Mouse (Mus musculus): ENCODE measurements around the gene Rbfox1. TPM values are rescaled to one million over a fixed set of nuclear protein-coding genes. Genes with fewer than 3 reads are reported as not detected.

Rbfox1 gene
- polyA plus RNA-seq, 1 experiment from 2014 or later = 0.32 TPM

DNA sequence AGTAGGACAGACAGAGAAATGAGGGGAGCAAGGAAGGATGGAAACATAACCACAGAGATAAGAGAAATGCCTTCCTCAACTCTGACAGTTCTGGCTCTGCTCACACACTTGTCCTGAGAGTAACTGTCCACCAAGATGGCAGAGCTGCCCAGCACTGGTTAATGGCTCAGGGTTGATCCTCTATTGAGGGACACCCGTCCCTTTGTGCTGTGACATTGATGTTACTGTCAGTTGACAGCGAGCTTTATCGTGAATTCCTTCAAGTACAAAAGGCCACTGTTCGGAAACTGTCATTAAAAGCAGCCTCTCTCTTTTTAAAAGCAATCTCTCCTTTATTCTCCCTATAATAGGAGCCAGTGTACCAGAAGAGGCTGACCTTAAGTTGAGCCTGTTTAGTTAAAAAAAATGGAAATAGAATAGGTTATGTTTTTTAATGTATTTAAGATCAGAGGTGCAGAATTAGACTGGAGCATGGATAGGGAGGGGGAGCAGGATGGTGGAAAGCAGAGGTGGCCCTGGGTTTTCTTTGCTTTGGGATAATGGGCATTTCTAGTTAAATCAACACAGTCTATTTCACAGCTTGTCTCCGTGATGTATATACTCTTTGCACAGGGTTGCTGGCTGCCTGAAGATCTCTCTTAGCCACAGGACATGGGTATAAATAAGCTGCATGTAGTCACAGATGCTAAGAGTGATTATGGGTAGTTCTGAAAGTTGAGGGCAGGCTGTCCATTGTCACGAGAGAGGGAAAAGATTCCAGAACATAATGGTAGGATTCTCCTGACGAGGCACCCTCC is 212.3 kb downstream of the Rbfox1 start:
- Histone ChIP-seq H3K4me3 (replicated peaks) (no peak overlapping the region), H3K27ac (replicated peaks) (peak overlapping the region; percentile 97), H3K4me2 (no peak overlapping the region; the same call in 1 of the 2 replicates), H3K27me3 (no peaks in the 10 kb centered on the region), H3K9me3 (replicated peaks) (no peaks in the 10 kb centered on the region), H3K36me3 (replicated peaks) (no peaks in the 10 kb centered on the region), H3K4me1 (replicated peaks) (peaks cover 69% of the 10 kb centered on the region), H3K9ac (no peak overlapping the region)
- no peak for ATAC-seq (ENCODE audit: insufficient read depth)
- 61% methylated on average over 7 of the region's 7 CpGs for WGBS (ENCODE audit: insufficient replicate concordance)

DNA sequence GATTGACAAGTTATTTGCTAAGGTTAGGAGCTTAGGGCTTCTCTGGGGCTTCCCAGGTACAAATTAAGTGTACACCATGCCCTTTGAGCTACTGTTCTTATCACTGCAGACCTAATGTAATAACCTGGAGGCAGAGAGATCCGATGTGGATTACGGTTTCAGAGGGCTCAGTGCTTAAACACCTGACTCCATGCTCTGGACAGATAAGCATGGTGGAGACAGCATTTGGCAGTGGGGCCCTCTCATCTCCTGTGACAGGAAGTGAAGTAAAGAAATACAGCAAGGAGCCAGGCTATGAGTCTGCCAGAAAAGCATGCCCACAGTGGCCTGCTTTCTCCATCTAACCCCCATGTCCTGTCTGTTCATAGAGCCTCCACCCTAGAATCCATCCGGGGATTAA is 213.0 kb downstream of the Rbfox1 start:
- Histone ChIP-seq H3K9me3 (replicated peaks) (no peaks in the 10 kb centered on the region), H3K36me3 (replicated peaks) (no peaks in the 10 kb centered on the region), H3K9ac (0 out of 2 replicates have a peak overlapping the region, but pooled peaks have one; percentile 22), H3K27ac (replicated peaks) (peak overlapping the region; percentile 97), H3K4me2 (peak overlapping the region; percentile 34), H3K4me1 (replicated peaks) (peaks cover 66% of the 10 kb centered on the region), H3K27me3 (no peaks in the 10 kb centered on the region), H3K4me3 (replicated peaks) (no peak overlapping the region)
- 52% methylated on average over 3 of the region's 3 CpGs for WGBS (ENCODE audit: insufficient replicate concordance)
- ATAC-seq (ENCODE audit: insufficient read depth) = peak; percentile 19; the same call in 1 of the 2 replicates

DNA sequence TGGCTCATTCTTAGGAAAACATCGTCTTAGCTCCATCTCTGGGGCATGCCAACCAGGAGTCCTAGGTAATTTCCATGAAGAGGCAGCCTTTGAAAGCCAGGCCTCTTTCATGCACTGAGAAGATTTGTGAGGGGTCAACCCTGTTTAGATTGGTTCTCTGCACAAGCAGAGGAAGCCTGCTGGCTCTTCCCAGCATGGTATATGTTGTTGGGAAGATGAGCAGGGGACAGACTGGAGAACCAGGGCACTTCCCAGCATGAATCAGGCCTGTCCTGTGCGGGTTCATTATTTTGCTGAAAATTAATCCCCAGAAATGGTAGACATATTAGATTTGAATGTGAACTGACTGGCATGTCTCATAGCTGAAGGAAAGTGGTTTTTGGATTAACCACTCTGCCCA is 214.4 kb downstream of the Rbfox1 start:
- Histone ChIP-seq H3K27me3 (no peaks in the 10 kb centered on the region), H3K9me3 (replicated peaks) (no peaks in the 10 kb centered on the region), H3K27ac (replicated peaks) (no peak overlapping the region), H3K4me2 (no peak overlapping the region), H3K9ac (no peak overlapping the region), H3K4me1 (replicated peaks) (peaks cover 55% of the 10 kb centered on the region), H3K4me3 (replicated peaks) (no peak overlapping the region), H3K36me3 (replicated peaks) (no peaks in the 10 kb centered on the region)
- no peak for ATAC-seq (ENCODE audit: insufficient read depth)
- 78% methylated on average over 2 of the region's 2 CpGs for WGBS (ENCODE audit: insufficient replicate concordance)

DNA sequence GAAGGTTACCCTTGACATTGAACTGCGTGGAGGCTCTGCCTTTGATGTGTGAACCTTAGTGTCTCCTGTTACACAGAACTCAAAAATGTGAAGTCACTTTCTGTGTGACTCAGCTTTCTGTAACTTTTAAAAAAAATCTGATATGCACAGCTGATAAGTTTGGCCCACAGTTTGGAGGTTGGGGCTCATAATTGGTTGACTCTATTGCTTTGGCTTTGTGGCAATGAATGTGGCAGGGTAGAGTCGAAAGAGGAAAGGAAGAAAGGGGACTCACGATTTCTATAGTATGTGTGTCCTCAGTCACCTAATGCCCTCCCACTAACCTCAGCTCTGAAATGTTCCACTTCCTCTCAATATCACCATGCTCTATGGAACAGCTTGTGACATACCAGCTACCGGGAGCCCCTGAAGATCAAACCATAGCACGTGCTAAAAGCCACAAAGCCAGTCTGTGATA is 215.3 kb downstream of the Rbfox1 start:
- no peak overlapping the region for H3K27ac ChIP-seq (replicated peaks)
- ATAC-seq (ENCODE audit: insufficient read depth) = no peak
- H3K4me3 ChIP-seq (replicated peaks) = no peak overlapping the region
- WGBS (ENCODE audit: insufficient replicate concordance) = 43% methylated on average over 5 of the region's 5 CpGs
- no peaks in the 10 kb centered on the region for H3K27me3 ChIP-seq
- H3K9ac ChIP-seq = no peak overlapping the region
- no peaks in the 10 kb centered on the region for H3K9me3 ChIP-seq (replicated peaks)
- H3K4me1 ChIP-seq (replicated peaks) = peaks cover 47% of the 10 kb centered on the region
- H3K36me3 ChIP-seq (replicated peaks) = no peaks in the 10 kb centered on the region
- H3K4me2 ChIP-seq = no peak overlapping the region

DNA sequence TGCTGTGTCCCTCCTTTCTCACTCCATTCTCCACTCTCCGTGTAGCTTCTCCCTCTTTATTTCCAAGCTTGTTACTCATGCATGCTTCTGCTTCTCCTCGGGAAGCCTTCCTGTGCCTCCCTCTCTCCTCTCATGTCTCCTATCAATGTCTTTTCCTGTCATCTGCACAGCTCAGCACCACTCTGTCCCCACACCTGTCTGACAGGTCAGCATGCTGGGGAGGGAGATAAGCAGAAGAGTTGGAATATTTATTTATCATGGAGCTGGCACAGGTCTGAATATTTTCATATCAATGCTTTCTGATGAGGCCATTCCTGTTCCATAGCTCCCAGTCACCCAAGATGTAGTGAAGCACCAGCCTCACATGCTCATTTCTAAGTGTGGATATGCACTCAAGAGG is 218.6 kb downstream of the Rbfox1 start:
- Histone ChIP-seq H3K27me3 (no peaks in the 10 kb centered on the region; the same call in 1 of the 2 replicates), H3K4me3 (replicated peaks) (no peak overlapping the region), H3K9me3 (replicated peaks) (no peaks in the 10 kb centered on the region), H3K27ac (replicated peaks) (no peak overlapping the region), H3K4me2 (no peak overlapping the region), H3K36me3 (replicated peaks) (no peaks in the 10 kb centered on the region), H3K4me1 (replicated peaks) (peaks cover 16% of the 10 kb centered on the region), H3K9ac (no peak overlapping the region)
- WGBS (ENCODE audit: insufficient replicate concordance) = 44% methylated on average over 2 of the region's 2 CpGs
- ATAC-seq (ENCODE audit: insufficient read depth) = peak; percentile 48; the same call in 1 of the 2 replicates

DNA sequence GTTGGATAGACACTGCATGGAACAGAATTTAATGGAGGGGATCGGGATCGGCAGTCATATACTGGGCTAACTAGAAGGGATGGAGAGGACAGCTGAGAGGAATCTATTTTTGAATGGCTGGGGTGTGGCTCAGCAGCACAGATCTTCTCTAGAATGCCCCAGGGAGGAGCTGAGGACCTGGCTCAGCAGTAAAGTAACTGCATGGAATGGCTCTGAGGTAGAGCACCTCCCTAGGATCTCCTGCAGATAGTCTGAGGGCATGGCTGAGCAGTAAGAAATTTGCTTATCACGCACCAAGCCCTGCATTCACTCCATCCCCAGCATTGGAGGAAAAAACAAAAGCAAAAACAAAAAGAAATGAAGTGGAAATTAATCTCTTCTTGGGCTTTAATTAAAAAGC is 225.0 kb downstream of the Rbfox1 start:
- Histone ChIP-seq H3K9me3 (replicated peaks) (no peaks in the 10 kb centered on the region), H3K27ac (replicated peaks) (no peak overlapping the region), H3K36me3 (replicated peaks) (no peaks in the 10 kb centered on the region), H3K4me2 (no peak overlapping the region), H3K27me3 (no peaks in the 10 kb centered on the region; the same call in 1 of the 2 replicates), H3K4me3 (replicated peaks) (no peak overlapping the region), H3K9ac (no peak overlapping the region), H3K4me1 (replicated peaks) (0 out of 2 replicates have a peak, but pooled peaks cover 4% of the 10 kb centered on the region)
- WGBS (ENCODE audit: insufficient replicate concordance) = 80% methylated on average over 3 of the region's 3 CpGs
- ATAC-seq (ENCODE audit: insufficient read depth) = peak; percentile 46

DNA sequence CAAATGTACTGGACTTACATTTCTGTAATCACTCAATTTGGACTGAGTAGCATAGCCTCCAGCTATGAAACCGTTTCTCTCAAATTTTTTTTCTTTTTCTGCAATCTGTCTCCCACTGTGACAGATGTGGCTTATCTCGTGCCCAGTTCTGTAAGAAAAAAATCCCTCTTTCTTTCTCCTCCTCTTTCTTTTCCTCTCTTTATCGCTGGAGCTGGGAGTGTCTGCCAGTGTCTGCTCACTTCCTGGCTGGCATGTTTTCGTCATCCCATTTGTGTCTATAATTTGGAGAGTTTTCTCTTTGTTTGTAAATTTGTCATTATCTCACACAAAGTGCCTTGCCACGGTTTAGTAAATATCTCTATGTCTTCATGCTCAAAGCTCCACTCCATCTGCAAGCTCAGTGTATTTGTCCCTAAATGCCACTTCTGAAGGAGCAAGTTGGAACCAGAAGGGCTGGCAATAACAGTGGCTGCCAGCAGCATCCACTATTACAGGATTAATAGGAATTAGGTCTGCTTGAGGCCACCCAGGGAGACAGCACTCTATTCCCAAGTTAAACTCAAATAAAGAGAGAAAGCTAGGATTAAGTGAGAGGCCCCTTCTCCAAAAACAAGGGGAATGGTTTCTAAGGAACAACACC is 228.8 kb downstream of the Rbfox1 start:
- WGBS (ENCODE audit: insufficient replicate concordance) = 12% methylated on average over 5 of the region's 5 CpGs
- Histone ChIP-seq H3K9me3 (replicated peaks) (no peaks in the 10 kb centered on the region), H3K4me1 (replicated peaks) (0 out of 2 replicates have a peak, but pooled peaks cover 9% of the 10 kb centered on the region), H3K27ac (replicated peaks) (no peak overlapping the region), H3K4me2 (no peak overlapping the region), H3K9ac (no peak overlapping the region), H3K36me3 (replicated peaks) (no peaks in the 10 kb centered on the region), H3K4me3 (replicated peaks) (no peak overlapping the region), H3K27me3 (no peaks in the 10 kb centered on the region)
- ATAC-seq (ENCODE audit: insufficient read depth) = no peak

DNA sequence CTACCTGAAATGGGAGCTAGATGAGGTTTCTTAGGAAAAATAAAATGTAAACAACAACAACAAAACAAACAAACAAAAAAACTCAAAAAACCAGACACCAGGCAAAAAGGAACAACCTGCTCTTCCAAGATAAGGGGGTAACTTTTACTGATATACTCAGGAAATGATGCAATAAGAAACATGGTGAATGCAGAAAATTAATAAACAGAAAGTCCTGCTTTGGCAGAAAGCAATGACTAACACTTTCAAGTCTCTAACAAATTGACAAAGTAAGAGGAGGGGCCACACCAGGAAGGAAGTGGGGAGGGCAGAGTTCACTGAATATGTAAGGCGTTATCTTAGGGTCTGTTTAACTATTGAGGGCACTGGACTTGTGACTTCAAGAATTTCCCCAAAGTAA is 234.3 kb downstream of the Rbfox1 start:
- WGBS (ENCODE audit: insufficient replicate concordance) = 7% methylated on average over 1 of the region's 1 CpGs
- H3K27me3 ChIP-seq = no peaks in the 10 kb centered on the region
- H3K36me3 ChIP-seq (replicated peaks) = no peaks in the 10 kb centered on the region
- ATAC-seq (ENCODE audit: insufficient read depth) = peak; percentile 52
- no peak overlapping the region for H3K4me3 ChIP-seq (replicated peaks)
- H3K4me2 ChIP-seq = no peak overlapping the region
- peaks cover 13% of the 10 kb centered on the region for H3K4me1 ChIP-seq (replicated peaks)
- no peaks in the 10 kb centered on the region for H3K9me3 ChIP-seq (replicated peaks)
- H3K27ac ChIP-seq (replicated peaks) = 0 out of 2 replicates have a peak overlapping the region, but pooled peaks have one; percentile 29
- H3K9ac ChIP-seq = no peak overlapping the region

DNA sequence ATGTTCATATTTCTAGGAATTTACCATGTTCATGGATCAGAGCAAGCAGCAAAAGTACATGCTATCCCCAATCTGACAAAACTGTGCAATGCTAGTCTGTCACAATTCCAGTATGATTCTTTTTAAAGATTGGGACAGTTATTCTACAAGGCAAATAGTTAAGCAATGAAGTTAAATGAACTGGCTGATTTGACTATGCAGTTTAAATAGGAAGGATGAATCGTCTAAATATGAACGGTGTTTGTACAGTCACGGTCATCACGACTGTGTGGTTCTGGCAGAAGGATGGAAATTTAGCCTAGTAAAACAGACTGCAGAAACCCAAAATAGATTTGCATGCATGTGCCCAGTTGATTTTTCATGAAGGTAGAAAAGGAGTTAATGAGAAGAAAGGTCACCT is 236.1 kb downstream of the Rbfox1 start:
- Histone ChIP-seq H3K4me2 (no peak overlapping the region), H3K27ac (replicated peaks) (no peak overlapping the region), H3K4me3 (replicated peaks) (no peak overlapping the region), H3K9me3 (replicated peaks) (no peaks in the 10 kb centered on the region), H3K36me3 (replicated peaks) (no peaks in the 10 kb centered on the region), H3K9ac (no peak overlapping the region), H3K27me3 (no peaks in the 10 kb centered on the region), H3K4me1 (replicated peaks) (peaks cover 13% of the 10 kb centered on the region)
- 76% methylated on average over 4 of the region's 4 CpGs for WGBS (ENCODE audit: insufficient replicate concordance)
- no peak for ATAC-seq (ENCODE audit: insufficient read depth)

DNA sequence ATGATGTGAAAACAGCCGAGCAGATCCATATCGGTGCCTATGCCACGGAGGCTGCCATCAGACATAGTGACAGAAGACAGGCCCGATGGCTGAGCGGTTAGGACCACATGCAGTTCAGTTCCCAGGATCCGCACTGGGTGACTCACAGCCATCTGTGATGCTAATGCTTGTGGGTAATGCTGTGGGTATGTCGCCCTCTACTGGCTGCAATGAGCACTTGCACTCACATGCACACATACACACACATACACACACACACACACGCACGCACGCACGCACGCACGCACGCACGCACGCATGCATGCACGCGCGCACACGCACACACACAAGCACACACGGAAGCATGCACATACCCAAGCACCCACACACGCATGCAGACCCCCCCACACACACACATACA is 237.7 kb downstream of the Rbfox1 start:
- no peak for ATAC-seq (ENCODE audit: insufficient read depth)
- WGBS (ENCODE audit: insufficient replicate concordance) = 90% methylated on average over 22 of the region's 22 CpGs

DNA sequence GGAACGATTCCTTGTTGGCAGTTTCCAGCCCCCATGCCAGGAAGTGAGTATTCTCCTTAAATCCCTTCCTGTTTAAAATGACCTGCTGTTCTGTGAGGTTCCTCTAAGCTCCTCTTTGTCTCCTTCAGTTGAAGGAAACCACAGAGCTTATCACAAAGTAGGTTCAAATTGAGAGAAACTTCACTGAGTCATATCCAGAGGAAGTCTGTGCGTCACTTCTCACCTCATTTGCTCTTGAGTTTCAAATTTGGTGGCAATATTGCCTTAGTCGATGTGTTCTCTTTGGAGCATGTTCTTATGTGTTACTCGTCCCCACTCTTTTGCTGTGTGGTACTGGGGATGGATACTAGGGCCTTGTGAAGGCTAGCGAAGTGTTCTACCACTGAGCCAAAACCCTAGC is 243.2 kb downstream of the Rbfox1 start:
- H3K4me1 ChIP-seq (replicated peaks) = no peaks in the 10 kb centered on the region
- no peaks in the 10 kb centered on the region for H3K9me3 ChIP-seq (replicated peaks)
- no peaks in the 10 kb centered on the region for H3K36me3 ChIP-seq (replicated peaks)
- H3K27me3 ChIP-seq = no peaks in the 10 kb centered on the region
- WGBS (ENCODE audit: insufficient replicate concordance) = 29% methylated on average over 5 of the region's 5 CpGs
- H3K4me3 ChIP-seq (replicated peaks) = no peak overlapping the region
- ATAC-seq (ENCODE audit: insufficient read depth) = no peak
- H3K9ac ChIP-seq = no peak overlapping the region
- no peak overlapping the region for H3K27ac ChIP-seq (replicated peaks)
- no peak overlapping the region for H3K4me2 ChIP-seq

More for the DNA sequence above, 237.7 kb downstream of the Rbfox1 start:
- Histone ChIP-seq H3K27me3 (no peaks in the 10 kb centered on the region), H3K4me3 (replicated peaks) (no peak overlapping the region), H3K9me3 (replicated peaks) (no peaks in the 10 kb centered on the region), H3K36me3 (replicated peaks) (no peaks in the 10 kb centered on the region), H3K9ac (no peak overlapping the region), H3K4me2 (no peak overlapping the region), H3K27ac (replicated peaks) (no peak overlapping the region), H3K4me1 (replicated peaks) (peaks cover 13% of the 10 kb centered on the region)

Measured in liver, embryonic 15.5 days (tissue).